13 mouse cellular contexts compared by ENCODE assay signal in genomic region chr2:5725028-5725701, GRCm38 (mm10). TPM values are rescaled to one million over a fixed set of nuclear protein-coding genes. Genes with fewer than 3 reads are reported as not detected.
DNase-seq lines count a peak whose midpoint lies in the region; ATAC-seq and TF ChIP-seq lines count a peak whose summit lies in the region.
"Had no signal": no experiment of that assay in that cellular context is flagged by ENCODE, and none has a peak within 500 bp of the region (broad histone marks: within the 10 kb centered on the region; RNA-seq: fewer than 3 reads in every experiment).

No protein-coding gene starts in this region.

- H3K9ac ChIP-seq in forebrain, embryonic 16.5 days (replicated peaks; ENCODE audit: low read depth, low read length) = no peak overlapping the region
- no peak overlapping the region for H3K9ac ChIP-seq in midbrain, embryonic 12.5 days (replicated peaks)
- H3K9ac ChIP-seq in lung, postnatal 0 days (replicated peaks; ENCODE audit: low read depth) = no peak overlapping the region
- H3K9ac ChIP-seq: kidney, embryonic 15.5 days had no signal

- no peak for TF ChIP-seq POLR2A in thymus, adult 2 months (IDR thresholded peaks at IDR 0.05; ENCODE audit: control insufficient read depth, extremely low read depth, insufficient read depth, low read length, poor library complexity)

- H3K4me2 ChIP-seq in forebrain, embryonic 16.5 days (ENCODE audit: low read length) = 0 out of 2 replicates have a peak overlapping the region, but pooled peaks have one; percentile 18
- no peak overlapping the region for H3K4me2 ChIP-seq in midbrain, embryonic 12.5 days (replicated peaks)
- no peak overlapping the region for H3K4me2 ChIP-seq in lung, postnatal 0 days (replicated peaks; ENCODE audit: low read depth, low read length)
- H3K4me2 ChIP-seq: kidney, embryonic 15.5 days had no signal

- H3K36me3 ChIP-seq in forebrain, embryonic 16.5 days (ENCODE audit: control insufficient read depth, insufficient read depth) = no peaks in the 10 kb centered on the region
- H3K36me3 ChIP-seq in midbrain, embryonic 12.5 days = no peaks in the 10 kb centered on the region
- no peaks in the 10 kb centered on the region for H3K36me3 ChIP-seq in lung, postnatal 0 days (ENCODE audit: insufficient read depth, low read length)
- H3K36me3 ChIP-seq in thymus, adult 2 months (ENCODE audit: control insufficient read depth, insufficient read depth, low read length) = no peaks in the 10 kb centered on the region
- H3K36me3 ChIP-seq: kidney, embryonic 15.5 days had no signal

- TF ChIP-seq EP300 in lung, postnatal 0 days (IDR thresholded peaks at IDR 0.05) = no peak

- H3K27me3 ChIP-seq in forebrain, embryonic 16.5 days (replicated peaks; ENCODE audit: control insufficient read depth, insufficient read depth, low read length) = no peaks in the 10 kb centered on the region
- peaks cover 5% of the 10 kb centered on the region; the same call in 1 of the 2 replicates for H3K27me3 ChIP-seq in midbrain, embryonic 12.5 days
- H3K27me3 ChIP-seq in lung, postnatal 0 days (replicated peaks; ENCODE audit: insufficient read depth, low read length) = no peaks in the 10 kb centered on the region
- no peaks in the 10 kb centered on the region for H3K27me3 ChIP-seq in thymus, adult 2 months (ENCODE audit: control insufficient read depth, insufficient read depth, low read length)

- ATAC-seq in forebrain, embryonic 16.5 days = peak; percentile 79
- ATAC-seq in midbrain, embryonic 12.5 days (ENCODE audit: low FRiP score, low read depth) = peak; percentile 70
- no peak for ATAC-seq in lung, postnatal 0 days

- 10% methylated on average over 8 of the region's 8 CpGs for WGBS in forebrain, embryonic 16.5 days
- 16% methylated on average over 8 of the region's 8 CpGs for WGBS in midbrain, embryonic 12.5 days
- WGBS in lung, postnatal 0 days = 25% methylated on average over 8 of the region's 8 CpGs
- 60% methylated on average over 8 of the region's 8 CpGs for WGBS in thymus, adult 2 months

- H3K4me3 ChIP-seq in forebrain, embryonic 16.5 days (replicated peaks; ENCODE audit: low read length) = no peak overlapping the region
- H3K4me3 ChIP-seq in midbrain, embryonic 12.5 days = no peak overlapping the region
- H3K4me3 ChIP-seq in gastrocnemius, adult 2 months = no peak overlapping the region
- no peak overlapping the region for H3K4me3 ChIP-seq in lung, postnatal 0 days (ENCODE audit: low read depth, low read length)
- no peak overlapping the region for H3K4me3 ChIP-seq in thymus, adult 2 months (ENCODE audit: control insufficient read depth, insufficient read depth, low read length)
- H3K4me3 ChIP-seq: kidney, embryonic 15.5 days; left cerebral cortex, adult 2 months had no signal

- intact Hi-C loops in gastrocnemius, adult 2 months (cut with DNase I) = no loop called here

- no peaks in the 10 kb centered on the region for H3K9me3 ChIP-seq in forebrain, embryonic 16.5 days (ENCODE audit: control insufficient read depth, low read length)
- H3K9me3 ChIP-seq in midbrain, embryonic 12.5 days = no peaks in the 10 kb centered on the region
- H3K9me3 ChIP-seq in lung, postnatal 0 days (ENCODE audit: low read length) = no peaks in the 10 kb centered on the region
- H3K9me3 ChIP-seq: kidney, embryonic 15.5 days had no signal

- 0 out of 2 replicates have a peak overlapping the region, but pooled peaks have one; percentile 17 for H3K27ac ChIP-seq in forebrain, embryonic 16.5 days (ENCODE audit: low read length)
- H3K27ac ChIP-seq in midbrain, embryonic 12.5 days (replicated peaks) = peak overlapping the region; percentile 46
- H3K27ac ChIP-seq in gastrocnemius, adult 2 months = no peak overlapping the region
- no peak overlapping the region for H3K27ac ChIP-seq in lung, postnatal 0 days (ENCODE audit: low read length)
- no peak overlapping the region for H3K27ac ChIP-seq in thymus, adult 2 months (ENCODE audit: control insufficient read depth, insufficient read depth, low read length)
- H3K27ac ChIP-seq: kidney, embryonic 15.5 days; left cerebral cortex, adult 2 months had no signal

- TF ChIP-seq CTCF in gastrocnemius, adult 2 months (IDR thresholded peaks at IDR 0.05) = no peak
- TF ChIP-seq CTCF in lung, postnatal 0 days (IDR thresholded peaks at IDR 0.05) = no peak
- TF ChIP-seq CTCF in thymus, adult 2 months (IDR thresholded peaks at IDR 0.05; ENCODE audit: borderline replicate concordance, control insufficient read depth, extremely low read depth, insufficient read depth, low read length, poor library complexity) = no peak

- peak; percentile 58 for DNase-seq in ES-CJ7 (ENCODE audit: low read depth, low spot score)
- peak; percentile 32 for DNase-seq in embryo, embryonic 11 days
- no peak for DNase-seq in gastrocnemius, adult 2 months
- DNase-seq in lung, postnatal 0 days (ENCODE audit: low spot score) = no peak
- no peak for DNase-seq in thymus, adult 2 months
- DNase-seq in adrenal gland, adult 2 months = no peak
- DNase-seq: gastrocnemius, postnatal 25 days; heart, postnatal 14 days; right cerebral cortex, adult 18-20 months had no signal

- peaks cover 16% of the 10 kb centered on the region for H3K4me1 ChIP-seq in forebrain, embryonic 16.5 days (replicated peaks; ENCODE audit: control insufficient read depth, insufficient read depth, low read length)
- H3K4me1 ChIP-seq in midbrain, embryonic 12.5 days = peaks cover 17% of the 10 kb centered on the region
- H3K4me1 ChIP-seq in lung, postnatal 0 days (ENCODE audit: insufficient read depth, low read depth, low read length) = no peaks in the 10 kb centered on the region
- no peaks in the 10 kb centered on the region; the same call in 1 of the 2 replicates for H3K4me1 ChIP-seq in thymus, adult 2 months (replicated peaks; ENCODE audit: control insufficient read depth, insufficient read depth, low read length)
- H3K4me1 ChIP-seq: kidney, embryonic 15.5 days had no signal

RNA-seq across cellular contexts. Expression of gene Camk1d, which starts 10.8 kb away (rescaled TPM):
- polyA plus RNA-seq in forebrain, embryonic 16.5 days (2015; fragmentation: Nextera tagmentation; extraction: Ambion mirVana) = 8.1 and 10.6 TPM in 2 replicates
- polyA plus RNA-seq in midbrain, embryonic 12.5 days (2016; fragmentation: Nextera tagmentation; extraction: Ambion mirVana) = 2.8 and 3.2 TPM in 2 replicates
- total RNA-seq in gastrocnemius, adult 2 months (2021) = 1 to 10 TPM; 1.6 TPM
- polyA plus RNA-seq in lung, postnatal 0 days (2015; fragmentation: Nextera tagmentation; extraction: Ambion mirVana) = 2.2 and 2.5 TPM in 2 replicates
- polyA plus RNA-seq in thymus, adult 2 months (2012; rRNA removed) = 13.2 and 25.6 TPM in 2 replicates
- total RNA-seq in adrenal gland, adult 2 months (2021) = 1 to 10 TPM; 4.8 to 7.6 TPM
- polyA plus RNA-seq in adrenal gland, adult 2 months (2012; rRNA removed) = 3.3 and 4.5 TPM in 2 replicates

Comparison
In these comparisons a context has a peak if more than half of its experiments do, and no peak if none do; other contexts are left out.
1. DNase-seq: peak in ES-CJ7 (single experiment) and embryo, embryonic 11 days (single experiment); none in gastrocnemius, adult 2 months (single experiment), lung, postnatal 0 days (single experiment), thymus, adult 2 months (single experiment) and adrenal gland, adult 2 months (single experiment).
2. H3K27ac ChIP-seq: peak in forebrain, embryonic 16.5 days (single experiment) and midbrain, embryonic 12.5 days (single experiment); none in gastrocnemius, adult 2 months (single experiment), lung, postnatal 0 days (single experiment) and thymus, adult 2 months (single experiment).